10 mouse cellular contexts compared by ENCODE assay signal in the genomic region with DNA sequence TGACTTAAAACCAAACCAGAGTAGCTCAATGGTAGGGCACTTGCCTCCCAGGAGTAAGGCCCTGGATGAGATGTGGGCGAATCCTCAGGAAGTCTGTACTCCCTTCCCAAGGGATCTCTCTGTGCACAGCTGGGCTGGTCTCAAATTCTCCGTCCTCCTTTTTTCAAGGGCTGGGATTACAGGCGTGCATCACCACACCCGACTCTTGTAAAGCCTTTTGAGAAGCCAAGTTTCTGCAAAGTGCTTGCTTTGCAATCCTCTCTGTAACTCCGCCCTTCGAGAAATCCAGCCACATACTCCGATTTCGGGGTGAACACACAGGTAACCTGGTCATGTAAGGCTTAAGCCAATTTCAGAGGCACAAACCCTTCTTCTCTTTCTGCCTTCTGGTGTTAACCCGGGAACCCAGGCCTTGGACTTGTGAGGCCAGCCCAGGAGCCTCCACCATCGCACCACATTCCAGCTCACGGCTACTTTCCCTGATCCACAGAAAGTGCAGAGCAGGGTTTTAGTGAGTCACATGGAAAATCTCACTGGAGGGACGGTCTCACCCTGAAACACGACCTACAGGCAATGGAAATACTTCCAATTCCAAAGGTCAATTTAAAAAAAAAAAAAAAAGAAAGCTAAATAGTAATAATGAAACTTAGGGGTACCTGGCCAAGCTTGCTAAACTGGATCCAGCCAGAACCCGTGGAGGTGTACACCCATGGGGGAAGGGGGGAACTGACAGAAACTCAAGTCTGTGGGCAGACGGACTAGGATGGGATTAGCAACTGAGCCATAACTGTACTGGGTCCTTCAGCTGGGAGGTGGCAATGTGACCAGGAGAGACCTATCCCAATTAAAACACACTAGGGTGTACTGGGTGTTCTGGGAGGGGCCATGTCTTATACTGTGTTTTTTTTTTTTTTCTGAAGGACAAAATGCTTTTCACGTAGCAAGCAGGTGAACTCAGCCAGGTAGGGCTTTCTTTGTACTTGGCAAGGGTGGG. TPM values are rescaled to one million over a fixed set of nuclear protein-coding genes. Genes with fewer than 3 reads are reported as not detected.
DNase-seq lines count a peak whose midpoint lies in the region; ATAC-seq and TF ChIP-seq lines count a peak whose summit lies in the region.
"Had no signal": no experiment of that assay in that cellular context is flagged by ENCODE, and none has a peak within 500 bp of the region (broad histone marks: within the 10 kb centered on the region; RNA-seq: fewer than 3 reads in every experiment).

No protein-coding gene starts in this region.

- no peak for DNase-seq in heart, adult 9 months (ENCODE audit: low spot score in 2 of 2)
- DNase-seq in CH12.LX (ENCODE audit: extremely low read depth), result no peak
- peak; percentile 86 for DNase-seq in lung, postnatal 0 days (ENCODE audit: low spot score)
- DNase-seq in adrenal gland, postnatal 10 days, result no peak
- DNase-seq in B cell, adult 2 months, result no peak
- DNase-seq in retina, postnatal 1 day, result no peak

- no peak overlapping the region for H3K4me2 ChIP-seq in heart, embryonic 15.5 days
- no peak overlapping the region for H3K4me2 ChIP-seq in CH12.LX (ENCODE audit: insufficient read depth, low read depth, poor library complexity, severe bottlenecking)
- peak overlapping the region; percentile 33 for H3K4me2 ChIP-seq in intestine, embryonic 15.5 days (replicated peaks)
- H3K4me2 ChIP-seq in lung, postnatal 0 days (replicated peaks; ENCODE audit: low read depth, low read length), result no peak overlapping the region

- no peaks in the 10 kb centered on the region for H3K9me3 ChIP-seq in heart, embryonic 15.5 days (replicated peaks)
- no peaks in the 10 kb centered on the region for H3K9me3 ChIP-seq in CH12.LX (replicated peaks; ENCODE audit: low read length)
- H3K9me3 ChIP-seq in intestine, embryonic 15.5 days, result no peaks in the 10 kb centered on the region
- H3K9me3 ChIP-seq in lung, postnatal 0 days (ENCODE audit: low read length), result no peaks in the 10 kb centered on the region

- no peaks in the 10 kb centered on the region for H3K79me2 ChIP-seq in CH12.LX (replicated peaks; ENCODE audit: control insufficient read depth, extremely low read depth, insufficient read depth, poor library complexity, severe bottlenecking)

- H3K27me3 ChIP-seq in heart, embryonic 15.5 days, result peaks cover 7% of the 10 kb centered on the region; the same call in 1 of the 2 replicates
- no peaks in the 10 kb centered on the region for H3K27me3 ChIP-seq in CH12.LX (replicated peaks)
- H3K27me3 ChIP-seq in intestine, embryonic 15.5 days (replicated peaks), result no peaks in the 10 kb centered on the region
- H3K27me3 ChIP-seq in lung, postnatal 0 days (replicated peaks; ENCODE audit: insufficient read depth, low read length), result no peaks in the 10 kb centered on the region

- in situ Hi-C loops in CH12.LX (cut with MboI; ENCODE audit: low pct_ligation_motif_present, low pct_unique_long_range_greater_than_20kb, low sequenced_read_pairs), result loop anchor here (5.0 kb wide), 1 partner anchor 46 kb away; no protein-coding TSS in a partner anchor

- ATAC-seq in heart, embryonic 15.5 days (replicated peaks; ENCODE audit: insufficient number of reproducible peaks, insufficient read depth, low FRiP score, low read depth), result no peak
- peak; percentile 63 for ATAC-seq in intestine, embryonic 15.5 days
- ATAC-seq in lung, postnatal 0 days, result peak; percentile 23
- ATAC-seq: CD4-positive, CD25-positive, alpha-beta regulatory T cell, adult 4 months; hindbrain, embryonic 16.5 days had no signal

- TF ChIP-seq CTCF in CH12.LX (conservative IDR thresholded peaks at IDR 0.05 in 1 of 2, IDR thresholded peaks at IDR 0.05 in 1 of 2; ENCODE audit: low read depth in 2 of 2, low read length in 2 of 2), result no peak
- TF ChIP-seq CTCF in lung, postnatal 0 days (IDR thresholded peaks at IDR 0.05), result no peak

- 72% methylated on average over 16 of the region's 16 CpGs for WGBS in heart, embryonic 15.5 days
- WGBS in intestine, embryonic 15.5 days, result 61% methylated on average over 16 of the region's 16 CpGs
- 52% methylated on average over 16 of the region's 16 CpGs for WGBS in lung, postnatal 0 days

- H3K27ac ChIP-seq in heart, embryonic 15.5 days, result peak overlapping the region; percentile 62; the same call in 1 of the 2 replicates
- no peak overlapping the region for H3K27ac ChIP-seq in CH12.LX (ENCODE audit: insufficient read depth, low read depth)
- peak overlapping the region; percentile 71; the same call in 1 of the 2 replicates for H3K27ac ChIP-seq in intestine, embryonic 15.5 days
- H3K27ac ChIP-seq in lung, postnatal 0 days (ENCODE audit: low read length), result peak overlapping the region; percentile 55

- dilution Hi-C loops in CH12.LX (cut with MboI; ENCODE audit: extremely low pct_ligation_motif_present, extremely low pct_unique_long_range_greater_than_20kb, low sequenced_read_pairs), result no loop called here

- no peak overlapping the region for H3K9ac ChIP-seq in heart, embryonic 15.5 days
- no peak overlapping the region for H3K9ac ChIP-seq in CH12.LX (ENCODE audit: insufficient read depth, low read depth)
- H3K9ac ChIP-seq in intestine, embryonic 15.5 days, result no peak overlapping the region
- H3K9ac ChIP-seq in lung, postnatal 0 days (replicated peaks; ENCODE audit: low read depth), result no peak overlapping the region

- no peak for TF ChIP-seq RAD21 in CH12.LX (IDR thresholded peaks at IDR 0.05; ENCODE audit: low read depth, low read length)

- H3K4me3 ChIP-seq in heart, embryonic 15.5 days, result no peak overlapping the region
- H3K4me3 ChIP-seq in CH12.LX (replicated peaks in 1 of 3; ENCODE audit: low read depth in 2 of 3, low read length in 2 of 3, poor library complexity in 1 of 3), result no peak overlapping the region
- H3K4me3 ChIP-seq in intestine, embryonic 15.5 days (replicated peaks), result no peak overlapping the region
- no peak overlapping the region for H3K4me3 ChIP-seq in lung, postnatal 0 days (ENCODE audit: low read depth, low read length)

- H3K36me3 ChIP-seq in heart, embryonic 15.5 days, result no peaks in the 10 kb centered on the region
- peaks cover 0 to 3% of the 10 kb centered on the region in 2 experiments for H3K36me3 ChIP-seq in CH12.LX (replicated peaks in 1 of 2; ENCODE audit: control insufficient read depth in 1 of 2, insufficient read depth in 1 of 2, low read length in 1 of 2)
- H3K36me3 ChIP-seq in intestine, embryonic 15.5 days, result no peaks in the 10 kb centered on the region
- H3K36me3 ChIP-seq in lung, postnatal 0 days (ENCODE audit: insufficient read depth, low read length), result no peaks in the 10 kb centered on the region

- H3K4me1 ChIP-seq in heart, embryonic 15.5 days (replicated peaks), result peaks cover 57% of the 10 kb centered on the region
- peaks cover 25 to 88% of the 10 kb centered on the region in 2 experiments for H3K4me1 ChIP-seq in CH12.LX (ENCODE audit: control insufficient read depth in 1 of 2, insufficient read depth in 2 of 2)
- peaks cover 56% of the 10 kb centered on the region for H3K4me1 ChIP-seq in intestine, embryonic 15.5 days (replicated peaks)
- H3K4me1 ChIP-seq in lung, postnatal 0 days (ENCODE audit: insufficient read depth, low read depth, low read length), result peaks cover 33% of the 10 kb centered on the region

- no peak for TF ChIP-seq POLR2A in CH12.LX (IDR thresholded peaks at IDR 0.05; ENCODE audit: low read depth, low read length)

- no peak for TF ChIP-seq EP300 in CH12.LX (IDR thresholded peaks at IDR 0.05; ENCODE audit: low read length)
- TF ChIP-seq EP300 in lung, postnatal 0 days (IDR thresholded peaks at IDR 0.05), result no peak

TF ChIP-seq in CH12.LX, 34 proteins besides CTCF, POLR2A, EP300 and RAD21:
- TF ChIP-seq USF1 (IDR thresholded peaks at IDR 0.05; ENCODE audit: low read depth, low read length) (no peak), ZNF384 (IDR thresholded peaks at IDR 0.05; ENCODE audit: low read depth, low read length) (peak; percentile 34; the same call in 1 of the 2 replicates)

RNA-seq across cellular contexts. Expression of a gene that starts 16.2 kb away (rescaled TPM):
- 91.7 and 118 TPM in 2 replicates for polyA plus RNA-seq in heart, embryonic 15.5 days (2015; fragmentation: Nextera tagmentation; extraction: Ambion mirVana)
- total RNA-seq in CH12.LX (2012; rRNA removed) (20.9 and 21.6 TPM in 2 replicates), CH12.LX (2014; rRNA removed) (12.1 and 12.3 TPM in 2 replicates)
- 24.4 and 27.5 TPM in 2 replicates for polyA plus RNA-seq in CH12.LX (2012; ENCODE audit: insufficient read length, low read depth)
- 160 and 171 TPM in 2 replicates for polyA plus RNA-seq in intestine, embryonic 15.5 days (2015; fragmentation: Nextera tagmentation; extraction: Ambion mirVana)
- 962 and 974 TPM in 2 replicates for polyA plus RNA-seq in lung, postnatal 0 days (2015; fragmentation: Nextera tagmentation; extraction: Ambion mirVana)
- 100 to 1,000 TPM; 120 TPM for total RNA-seq in adrenal gland, postnatal 10 days (2021)
